Mouse (Mus musculus) forebrain, embryonic 15.5 days (tissue): ENCODE results near the gene Bbs1. TPM values are rescaled to one million over a fixed set of nuclear protein-coding genes. Genes with fewer than 3 reads are reported as not detected.
"Not testable (repeated sequence)": the region's sequence is repeated elsewhere in the genome, so short reads cannot be mapped to it uniquely, and the experiment has no call there.

Source experiments
- ATAC-seq: fragments of 200-750 bp; cut with Nextera tagmentation; replicated peaks from 2 replicates; pipeline ENCODE4 v1.8.0; 2017; ENCODE audit warnings: mild to moderate bottlenecking, moderate TSS enrichment, moderate library complexity
- H3K27ac ChIP-seq: fragments of 300-500 bp; sonication (generic); replicated peaks from 2 replicates; pipeline ENCODE4 v1.5.1; 2015; ENCODE audit warnings: mild to moderate bottlenecking, inconsistent platforms
- H3K27me3 ChIP-seq: fragments of 300-500 bp; sonication (generic); 2 replicates; pipeline ENCODE4 v1.6.1; 2015; ENCODE audit warnings: inconsistent platforms
- H3K36me3 ChIP-seq: fragments of 300-500 bp; sonication (generic); 2 replicates; pipeline ENCODE4 v1.6.1; 2015; ENCODE audit warnings: mild to moderate bottlenecking, inconsistent platforms
- H3K4me1 ChIP-seq: fragments of 300-500 bp; sonication (generic); 2 replicates; pipeline ENCODE4 v1.6.1; 2015; ENCODE audit warnings: inconsistent platforms
- H3K4me2 ChIP-seq: fragments of 300-500 bp; sonication (generic); replicated peaks from 2 replicates; pipeline ENCODE4 v1.6.1; 2015; ENCODE audit warnings: mild to moderate bottlenecking, inconsistent platforms
- H3K4me3 ChIP-seq: fragments of 300-500 bp; sonication (generic); 2 replicates; pipeline ENCODE4 v1.5.1; 2015; ENCODE audit warnings: mild to moderate bottlenecking, inconsistent platforms
- H3K9ac ChIP-seq: fragments of 300-500 bp; sonication (generic); replicated peaks from 2 replicates; pipeline ENCODE4 v1.6.1; 2015; ENCODE audit warnings: mild to moderate bottlenecking, inconsistent platforms
- H3K9me3 ChIP-seq: fragments of 300-500 bp; sonication (generic); 2 replicates; pipeline ENCODE4 v1.6.1; 2016; ENCODE audit warnings: inconsistent platforms
- WGBS: fragments of 180-500 bp; shearing (Covaris S2); methylation state at CpG from one replicate; pipeline ENCODE4 v1.1.7; 2015; ENCODE audit warnings: mixed read lengths; 5-methylcytosine and 5-hydroxymethylcytosine counted together
- polyA plus RNA-seq: library from polyadenylated mRNA; unstranded; fragments of >200 nt; fragmentation: Nextera tagmentation; extraction: Ambion mirVana; gene quantifications from 2 replicates; pipeline ENCODE4 v1.2.1, GENCODE M21; 2015

Bbs1 gene
- polyA plus RNA-seq = 9.7 and 10.6 TPM in 2 replicates

DNA sequence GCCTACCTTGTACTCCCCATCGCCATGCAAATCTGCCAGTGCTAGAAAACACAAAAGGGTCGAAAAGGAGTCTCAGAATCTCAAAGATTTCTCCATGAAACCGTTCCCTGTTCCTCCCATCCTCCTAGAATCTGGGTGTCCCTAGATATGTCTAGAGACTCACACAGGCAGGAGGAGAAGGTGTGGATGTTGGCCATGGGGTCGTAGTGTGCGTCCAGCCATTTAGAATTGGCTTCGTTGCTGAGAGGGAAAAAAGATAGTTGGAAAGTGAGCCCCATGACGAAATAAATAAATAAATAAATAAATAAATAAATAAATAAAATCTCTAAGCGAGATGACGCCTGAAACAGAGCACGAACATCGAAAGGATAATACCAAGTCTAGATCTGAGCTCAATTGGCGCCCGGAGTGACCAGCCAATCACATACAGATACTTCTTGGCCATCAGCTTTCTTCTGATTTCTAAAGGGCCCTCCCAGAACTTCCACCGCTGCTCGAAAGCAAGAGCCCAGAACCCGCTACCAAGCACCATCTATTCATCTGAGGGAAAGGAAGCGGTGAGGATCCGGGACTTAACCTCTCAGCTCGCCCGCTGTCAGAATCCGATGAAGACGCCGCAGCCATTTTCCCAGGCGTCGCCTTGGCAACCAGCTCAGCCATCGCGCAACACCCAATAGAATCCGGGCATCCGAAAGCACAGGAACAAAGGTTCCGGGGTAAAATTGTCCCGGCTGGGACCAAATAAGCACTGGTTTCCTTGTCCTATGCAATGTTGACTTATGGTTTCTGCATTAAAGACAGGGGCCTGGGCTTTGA, at the start of gene Bbs1:
Gene Bbs1, minus strand, starts transcription at position 650 of the 816 bp plus-strand sequence.
- H3K36me3 ChIP-seq = peaks cover 39% of the 10 kb centered on the region

GRCm38 (mm10) chr19:4948641-4949040, 42.2 kb upstream of the Bbs1 start:
- not testable (repeated sequence) for H3K27me3 ChIP-seq, H3K4me1 ChIP-seq, ATAC-seq, H3K36me3 ChIP-seq, H3K9ac ChIP-seq, H3K4me2 ChIP-seq, H3K27ac ChIP-seq, H3K4me3 ChIP-seq, H3K9me3 ChIP-seq
- WGBS = 83% methylated on average over 9 of the region's 9 CpGs

More for the DNA sequence above, at the start of gene Bbs1:
- WGBS = 7% methylated on average over 31 of the region's 31 CpGs
- Histone ChIP-seq H3K27me3 (no peaks in the 10 kb centered on the region), H3K4me3 (peak within 1 kb of the TSS; percentile 55), H3K4me1 (peaks cover 14% of the 10 kb centered on the region), H3K9ac (peak within 1 kb of the TSS; percentile 61), H3K9me3 (no peaks in the 10 kb centered on the region), H3K27ac (peak within 1 kb of the TSS; percentile 76), H3K4me2 (peak within 1 kb of the TSS; percentile 72)
- ATAC-seq = peak; percentile 80

- no peak overlapping the region for H3K27ac ChIP-seq
- H3K4me1 ChIP-seq = peaks cover 7% of the 10 kb centered on the region
- no peak overlapping the region for H3K9ac ChIP-seq
- H3K4me3 ChIP-seq = no peak overlapping the region
- no peaks in the 10 kb centered on the region for H3K36me3 ChIP-seq
- peaks cover 3% of the 10 kb centered on the region; the same call in 1 of the 2 replicates for H3K27me3 ChIP-seq
- no peak for ATAC-seq
- no peaks in the 10 kb centered on the region for H3K9me3 ChIP-seq
- H3K4me2 ChIP-seq = no peak overlapping the region
- 33% methylated on average over 6 of the region's 6 CpGs for WGBS
Observed at GRCm38 (mm10) chr19:4945540-4945939, 39.1 kb upstream of the Bbs1 start.

- Histone ChIP-seq H3K4me2 (peak overlapping the region; percentile 64), H3K27me3 (peaks cover 5% of the 10 kb centered on the region; the same call in 1 of the 2 replicates), H3K36me3 (no peaks in the 10 kb centered on the region), H3K27ac (peak overlapping the region; percentile 27; the same call in 1 of the 2 replicates), H3K4me1 (peaks cover 7% of the 10 kb centered on the region), H3K9me3 (no peaks in the 10 kb centered on the region), H3K4me3 (peak overlapping the region; percentile 53), H3K9ac (peak overlapping the region; percentile 64)
- ATAC-seq = no peak; the same call in 1 of the 2 replicates
- 6% methylated on average over 13 of the region's 13 CpGs for whole genome bisulfite sequencing
Observed at GRCm38 (mm10) chr19:4943253-4943588, 36.8 kb upstream of the Bbs1 start.

DNA sequence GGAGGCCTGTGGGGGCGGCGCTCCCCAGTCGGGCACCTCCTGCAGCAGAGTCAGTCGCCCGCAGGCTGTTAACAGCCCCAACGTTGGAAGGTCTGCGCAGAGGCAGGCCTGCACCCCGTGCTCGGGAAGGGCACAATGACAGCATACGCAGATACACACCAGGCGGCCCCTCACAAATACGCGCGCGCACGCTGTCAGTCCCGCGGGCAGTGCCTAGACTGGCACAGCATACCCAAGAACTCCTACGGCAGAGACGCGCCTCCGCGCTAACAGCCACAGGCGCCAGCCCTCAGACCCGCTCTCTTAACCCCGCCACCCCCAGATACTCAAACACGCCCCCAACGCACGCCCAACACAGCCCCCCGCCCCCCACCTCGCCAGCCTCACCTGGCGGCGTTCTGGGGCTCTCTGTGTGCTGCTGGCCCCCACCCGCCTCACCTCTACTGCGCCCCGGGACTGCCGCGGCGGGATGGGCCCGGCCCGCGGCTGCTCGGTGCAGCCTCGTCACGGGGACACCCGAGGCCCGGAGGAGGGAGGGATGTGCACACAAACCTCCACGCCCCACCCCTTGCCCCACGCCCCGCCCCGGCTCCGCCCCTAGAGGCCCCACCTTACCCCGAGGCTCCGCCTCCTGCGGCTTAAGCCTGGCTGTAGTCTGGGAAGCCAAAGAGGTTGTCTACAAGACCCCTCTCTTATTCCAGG, 36.3 kb upstream of the Bbs1 start, which contains the start of gene Peli3:
Gene Peli3, minus strand, starts transcription at position 577 of the 702 bp plus-strand sequence.
- ATAC-seq = peak; percentile 95
- under 1% methylated on average over 51 of the region's 55 CpGs for WGBS
- peaks cover 7% of the 10 kb centered on the region for H3K4me1 ChIP-seq

GRCm38 (mm10) chr19:4937444-4938310, 31.2 kb upstream of the Bbs1 start:
- H3K4me3 ChIP-seq = no peak overlapping the region
- no peak overlapping the region for H3K4me2 ChIP-seq
- no peak overlapping the region for H3K27ac ChIP-seq
- no peak overlapping the region for H3K9ac ChIP-seq
- WGBS = 88% methylated on average over 17 of the region's 17 CpGs
- peaks cover 5% of the 10 kb centered on the region; the same call in 1 of the 2 replicates for H3K36me3 ChIP-seq
- no peaks in the 10 kb centered on the region; the same call in 1 of the 2 replicates for H3K4me1 ChIP-seq
- no peaks in the 10 kb centered on the region for H3K9me3 ChIP-seq
- no peak for ATAC-seq
- H3K27me3 ChIP-seq = peaks cover 5% of the 10 kb centered on the region; the same call in 1 of the 2 replicates

More for the DNA sequence above, 36.3 kb upstream of the Bbs1 start, which contains the start of gene Peli3:
- H3K9me3 ChIP-seq = no peaks in the 10 kb centered on the region
- peak within 1 kb of the TSS; percentile 53 for H3K4me3 ChIP-seq
- no peaks in the 10 kb centered on the region for H3K36me3 ChIP-seq
- peak within 1 kb of the TSS; percentile 60 for H3K27ac ChIP-seq
- H3K9ac ChIP-seq = peak within 1 kb of the TSS; percentile 64
- H3K27me3 ChIP-seq = peaks cover 5% of the 10 kb centered on the region; the same call in 1 of the 2 replicates
- peak within 1 kb of the TSS; percentile 64 for H3K4me2 ChIP-seq

- Histone ChIP-seq H3K4me2 (no peak overlapping the region), H3K36me3 (peaks cover 5% of the 10 kb centered on the region; the same call in 1 of the 2 replicates), H3K4me3 (no peak overlapping the region), H3K4me1 (no peaks in the 10 kb centered on the region; the same call in 1 of the 2 replicates), H3K9me3 (no peaks in the 10 kb centered on the region), H3K27me3 (peaks cover 5% of the 10 kb centered on the region; the same call in 1 of the 2 replicates), H3K27ac (no peak overlapping the region), H3K9ac (no peak overlapping the region)
- 84% methylated on average over 2 of the region's 2 CpGs for WGBS
- no peak for ATAC-seq
Observed at GRCm38 (mm10) chr19:4936896-4937295, 30.5 kb upstream of the Bbs1 start.

DNA sequence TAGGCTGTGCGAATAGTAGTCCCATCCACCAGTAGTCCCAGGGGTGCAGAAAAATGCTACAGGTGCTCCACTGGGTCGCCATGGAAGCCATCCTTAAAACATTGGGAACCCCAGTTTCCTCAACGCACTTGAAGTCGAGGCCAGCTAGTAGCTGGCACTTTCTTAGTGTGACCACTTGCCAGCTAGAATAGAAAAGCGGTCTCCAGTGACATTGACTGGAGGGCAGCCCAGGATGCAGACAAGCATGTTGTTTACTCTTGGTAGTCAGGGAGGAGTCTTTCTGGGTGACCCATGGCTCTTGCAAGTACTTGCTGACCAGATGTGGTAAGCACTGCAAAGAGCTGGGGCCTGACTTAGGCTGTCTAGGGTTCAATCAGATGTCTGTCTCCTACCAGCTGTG, 22.4 kb upstream of the Bbs1 start:
- Histone ChIP-seq H3K27me3 (no peaks in the 10 kb centered on the region), H3K9ac (peak overlapping the region; percentile 68), H3K4me3 (peak overlapping the region; percentile 72), H3K9me3 (no peaks in the 10 kb centered on the region), H3K4me1 (peaks cover 21% of the 10 kb centered on the region), H3K4me2 (peak overlapping the region; percentile 83), H3K27ac (peak overlapping the region; percentile 87), H3K36me3 (0 out of 2 replicates have a peak, but pooled peaks cover 4% of the 10 kb centered on the region)
- ATAC-seq = no peak; the same call in 1 of the 2 replicates
- 56% methylated on average over 5 of the region's 5 CpGs for WGBS

DNA sequence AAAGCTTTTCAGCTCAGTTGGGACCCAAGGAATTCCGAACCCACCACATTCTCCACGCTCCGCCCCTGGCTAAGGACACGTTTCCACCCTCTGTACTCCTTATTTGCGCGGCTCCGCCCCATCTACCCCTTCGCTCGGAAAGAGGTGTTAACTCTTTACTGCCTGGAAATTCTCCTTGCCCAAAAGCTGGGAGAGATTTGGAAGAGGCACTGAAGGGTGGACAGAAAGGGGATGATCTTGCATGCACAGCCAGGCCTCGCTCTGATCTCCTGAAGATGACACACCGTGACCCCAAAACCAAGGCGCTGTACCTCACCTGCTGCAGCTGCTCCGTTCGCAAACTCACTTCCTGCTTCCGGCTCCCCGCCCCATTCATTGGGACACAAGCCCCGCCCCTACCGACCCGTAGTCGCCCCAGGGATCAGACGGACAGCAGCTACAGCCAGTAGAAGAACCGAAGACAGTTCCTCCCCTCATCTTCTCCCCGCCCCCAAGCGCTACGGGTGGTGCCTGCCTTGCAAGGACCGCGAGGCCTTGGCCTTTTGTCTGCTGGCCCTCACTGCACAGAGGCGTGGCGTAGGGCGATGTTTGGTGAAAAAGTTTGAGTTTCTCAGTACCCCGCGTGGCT, 21.6 kb upstream of the Bbs1 start, which contains the start of gene Dpp3:
Gene Dpp3, minus strand, starts transcription at position 384 of the 628 bp plus-strand sequence.
- H3K9ac ChIP-seq = peak within 1 kb of the TSS; percentile 68
- H3K4me3 ChIP-seq = peak within 1 kb of the TSS; percentile 72
- H3K27ac ChIP-seq = peak within 1 kb of the TSS; percentile 87
- ATAC-seq = peak; percentile 97
- H3K4me2 ChIP-seq = peak within 1 kb of the TSS; percentile 83
- under 1% methylated on average over 32 of the region's 32 CpGs for WGBS
- no peaks in the 10 kb centered on the region for H3K27me3 ChIP-seq
- H3K4me1 ChIP-seq = peaks cover 21% of the 10 kb centered on the region
- H3K36me3 ChIP-seq = peaks cover 10% of the 10 kb centered on the region
- no peaks in the 10 kb centered on the region for H3K9me3 ChIP-seq

DNA sequence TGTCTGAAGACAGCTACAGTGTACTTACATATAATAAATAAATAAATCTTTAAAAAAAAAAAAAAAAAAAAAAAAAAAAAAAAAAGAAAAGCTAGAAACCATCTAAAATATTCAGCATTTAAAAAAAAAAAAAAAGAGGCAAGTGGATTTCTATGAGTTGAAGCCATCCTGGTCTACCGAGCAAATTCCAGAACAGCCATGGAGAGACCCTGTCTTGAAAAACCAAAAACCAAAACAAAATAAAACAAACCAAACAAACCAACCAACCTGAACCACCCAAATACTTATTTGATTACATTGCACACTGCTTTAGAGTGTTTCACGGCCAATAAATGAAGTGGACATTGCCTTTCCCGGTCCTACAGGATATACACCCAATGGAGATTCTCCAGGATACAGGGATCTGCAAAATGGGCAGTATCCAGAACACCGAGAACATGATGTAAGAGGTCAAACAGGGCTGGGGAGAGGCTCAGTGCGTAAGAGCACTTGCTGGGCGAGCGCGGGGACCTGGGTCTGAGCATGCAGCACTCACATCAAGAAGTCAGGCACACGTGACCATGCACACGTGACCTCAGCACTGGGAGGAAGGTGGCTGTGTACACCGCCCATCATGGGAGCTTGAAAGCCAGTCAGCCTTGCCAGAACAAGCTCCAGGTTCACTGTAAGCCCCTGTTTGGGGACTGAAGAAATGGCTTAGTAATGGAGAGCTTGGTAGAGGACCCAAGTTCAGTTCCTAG, 18.9 kb upstream of the Bbs1 start:
- H3K27ac ChIP-seq = no peak overlapping the region
- H3K36me3 ChIP-seq = peaks cover 36% of the 10 kb centered on the region
- H3K27me3 ChIP-seq = no peaks in the 10 kb centered on the region
- ATAC-seq = no peak
- H3K4me3 ChIP-seq = no peak overlapping the region
- H3K9ac ChIP-seq = no peak overlapping the region
- H3K4me2 ChIP-seq = no peak overlapping the region
- H3K9me3 ChIP-seq = no peaks in the 10 kb centered on the region
- peaks cover 21% of the 10 kb centered on the region for H3K4me1 ChIP-seq
- WGBS = 96% methylated on average over 11 of the region's 11 CpGs
